Mouse (Mus musculus) hindbrain, embryonic 15.5 days (tissue): ENCODE data around the gene Ezh1. TPM values are rescaled to one million over a fixed set of nuclear protein-coding genes. Genes with fewer than 3 reads are reported as not detected.
A peak's percentile ranks its signal among the peaks of the same experiment; 100 is the strongest.

ENCODE experiments used
- ATAC-seq: fragments of 200-750 bp; cut with Nextera tagmentation; 2 replicates; pipeline ENCODE4 v1.8.0; 2017; ENCODE audit warnings: low read depth, moderate number of reproducible peaks, moderate TSS enrichment; ENCODE audit not compliant: low FRiP score
- H3K27ac ChIP-seq: fragments of 300-500 bp; sonication (generic); replicated peaks from 2 replicates; pipeline ENCODE4 v1.5.1; 2015; ENCODE audit warnings: mild to moderate bottlenecking, inconsistent platforms
- H3K27me3 ChIP-seq: fragments of 300-500 bp; sonication (generic); 2 replicates; pipeline ENCODE4 v1.6.1; 2015; ENCODE audit warnings: control low read depth, inconsistent platforms
- H3K36me3 ChIP-seq: fragments of 300-500 bp; sonication (generic); 2 replicates; pipeline ENCODE4 v1.6.1; 2015; ENCODE audit warnings: control low read depth, inconsistent platforms
- H3K4me1 ChIP-seq: fragments of 300-500 bp; sonication (generic); replicated peaks from 2 replicates; pipeline ENCODE4 v1.6.1; 2015; ENCODE audit warnings: control low read depth, inconsistent platforms
- H3K4me2 ChIP-seq: fragments of 300-500 bp; sonication (generic); 2 replicates; pipeline ENCODE4 v1.6.1; 2015; ENCODE audit warnings: moderate library complexity, mild to moderate bottlenecking, inconsistent platforms
- H3K4me3 ChIP-seq: fragments of 300-500 bp; sonication (generic); 2 replicates; pipeline ENCODE4 v1.5.1; 2015; ENCODE audit warnings: mild to moderate bottlenecking, inconsistent platforms
- H3K9ac ChIP-seq: fragments of 300-500 bp; sonication (generic); 2 replicates; pipeline ENCODE4 v1.6.1; 2015; ENCODE audit warnings: inconsistent platforms
- H3K9me3 ChIP-seq: fragments of 300-500 bp; sonication (generic); 2 replicates; pipeline ENCODE4 v1.6.1; 2016; ENCODE audit warnings: control low read depth, inconsistent platforms
- WGBS: fragments of 180-500 bp; shearing (Covaris S2); methylation state at CpG from one replicate; pipeline ENCODE4 v1.1.7; 2015; 5-methylcytosine and 5-hydroxymethylcytosine counted together
- polyA plus RNA-seq: library from polyadenylated mRNA; unstranded; fragments of >200 nt; fragmentation: Nextera tagmentation; extraction: Ambion mirVana; gene quantifications from 2 replicates; pipeline ENCODE4 v1.2.1, GENCODE M21; 2015

Ezh1 gene
- polyA plus RNA-seq, 1 experiment from 2014 or later = 27.4 TPM

GRCm38 (mm10) chr11:101186526-101187247 is 39.6 kb downstream of the Ezh1 start:
- Histone ChIP-seq H3K4me2 (no peak overlapping the region), H3K36me3 (peaks cover 5% of the 10 kb centered on the region; the same call in 1 of the 2 replicates), H3K27me3 (no peaks in the 10 kb centered on the region; the same call in 1 of the 2 replicates), H3K9me3 (no peaks in the 10 kb centered on the region), H3K4me3 (no peak overlapping the region), H3K4me1 (peaks cover 22% of the 10 kb centered on the region), H3K9ac (no peak overlapping the region), H3K27ac (no peak overlapping the region)
- no peak for ATAC-seq
- 82% methylated on average over 27 of the region's 27 CpGs for WGBS

GRCm38 (mm10) chr11:101185441-101185840 is 40.8 kb downstream of the Ezh1 start:
- Histone ChIP-seq H3K9ac (no peak overlapping the region), H3K27me3 (no peaks in the 10 kb centered on the region; the same call in 1 of the 2 replicates), H3K27ac (no peak overlapping the region), H3K36me3 (peaks cover 5% of the 10 kb centered on the region; the same call in 1 of the 2 replicates), H3K4me1 (peaks cover 15% of the 10 kb centered on the region), H3K4me3 (no peak overlapping the region), H3K4me2 (no peak overlapping the region), H3K9me3 (no peaks in the 10 kb centered on the region)
- ATAC-seq = no peak
- 92% methylated on average over 4 of the region's 4 CpGs for WGBS

- H3K9ac ChIP-seq = no peak overlapping the region
- H3K36me3 ChIP-seq = peaks cover 5% of the 10 kb centered on the region; the same call in 1 of the 2 replicates
- H3K4me2 ChIP-seq = no peak overlapping the region
- H3K27ac ChIP-seq = no peak overlapping the region
- H3K4me3 ChIP-seq = no peak overlapping the region
- H3K4me1 ChIP-seq = peaks cover 10% of the 10 kb centered on the region
- H3K9me3 ChIP-seq = no peaks in the 10 kb centered on the region
- 90% methylated on average over 12 of the region's 12 CpGs for WGBS
- no peaks in the 10 kb centered on the region; the same call in none of the 2 replicates for H3K27me3 ChIP-seq
- ATAC-seq = no peak
These were observed 41.3 kb downstream of the Ezh1 start for GRCm38 (mm10) chr11:101184984-101185383.

GRCm38 (mm10) chr11:101182771-101183517 is 43.3 kb downstream of the Ezh1 start:
- Histone ChIP-seq H3K4me3 (no peak overlapping the region), H3K27me3 (peaks cover 8% of the 10 kb centered on the region), H3K9me3 (no peaks in the 10 kb centered on the region), H3K27ac (no peak overlapping the region), H3K4me1 (peaks cover 8% of the 10 kb centered on the region), H3K36me3 (peaks cover 5% of the 10 kb centered on the region; the same call in 1 of the 2 replicates), H3K9ac (no peak overlapping the region), H3K4me2 (no peak overlapping the region)
- WGBS = 72% methylated on average over 14 of the region's 14 CpGs
- ATAC-seq = no peak

- no peaks in the 10 kb centered on the region for H3K9me3 ChIP-seq
- H3K36me3 ChIP-seq = peaks cover 5% of the 10 kb centered on the region; the same call in 1 of the 2 replicates
- H3K4me2 ChIP-seq = no peak overlapping the region
- no peak for ATAC-seq
- H3K27me3 ChIP-seq = peaks cover 17% of the 10 kb centered on the region
- WGBS = 92% methylated on average over 11 of the region's 11 CpGs
- peaks cover 18% of the 10 kb centered on the region for H3K4me1 ChIP-seq
- no peak overlapping the region for H3K9ac ChIP-seq
- no peak overlapping the region for H3K4me3 ChIP-seq
- H3K27ac ChIP-seq = no peak overlapping the region
These were observed 44.3 kb downstream of the Ezh1 start for GRCm38 (mm10) chr11:101181961-101182360.

- Histone ChIP-seq H3K4me3 (no peak overlapping the region), H3K36me3 (no peaks in the 10 kb centered on the region; the same call in 1 of the 2 replicates), H3K9me3 (no peaks in the 10 kb centered on the region), H3K9ac (no peak overlapping the region), H3K4me2 (no peak overlapping the region), H3K27me3 (peaks cover 17% of the 10 kb centered on the region), H3K27ac (no peak overlapping the region), H3K4me1 (peaks cover 25% of the 10 kb centered on the region)
- 41% methylated on average over 10 of the region's 10 CpGs for WGBS
- no peak for ATAC-seq
These were observed 45.2 kb downstream of the Ezh1 start for GRCm38 (mm10) chr11:101180846-101181740.

- ATAC-seq = no peak
- Histone ChIP-seq H3K9me3 (no peaks in the 10 kb centered on the region), H3K27ac (no peak overlapping the region), H3K36me3 (no peaks in the 10 kb centered on the region; the same call in 1 of the 2 replicates), H3K27me3 (peaks cover 19% of the 10 kb centered on the region), H3K4me3 (no peak overlapping the region), H3K9ac (no peak overlapping the region), H3K4me1 (peaks cover 30% of the 10 kb centered on the region), H3K4me2 (no peak overlapping the region)
- 66% methylated on average over 17 of the region's 17 CpGs for WGBS
These were observed 46.0 kb downstream of the Ezh1 start for GRCm38 (mm10) chr11:101180261-101180660.

GRCm38 (mm10) chr11:101179306-101179705 is 47.0 kb downstream of the Ezh1 start:
- H3K4me2 ChIP-seq = no peak overlapping the region
- ATAC-seq = no peak
- H3K27ac ChIP-seq = no peak overlapping the region
- H3K4me3 ChIP-seq = no peak overlapping the region
- peaks cover 39% of the 10 kb centered on the region for H3K4me1 ChIP-seq
- no peaks in the 10 kb centered on the region for H3K9me3 ChIP-seq
- 80% methylated on average over 15 of the region's 15 CpGs for WGBS
- H3K27me3 ChIP-seq = peaks cover 24% of the 10 kb centered on the region
- no peaks in the 10 kb centered on the region; the same call in 1 of the 2 replicates for H3K36me3 ChIP-seq
- H3K9ac ChIP-seq = no peak overlapping the region

- Histone ChIP-seq H3K4me1 (peaks cover 49% of the 10 kb centered on the region), H3K36me3 (no peaks in the 10 kb centered on the region; the same call in 1 of the 2 replicates), H3K4me3 (peak overlapping the region; percentile 54), H3K27ac (no peak overlapping the region), H3K9me3 (no peaks in the 10 kb centered on the region), H3K9ac (peak overlapping the region; percentile 5; the same call in 1 of the 2 replicates), H3K27me3 (peaks cover 24% of the 10 kb centered on the region), H3K4me2 (peak overlapping the region; percentile 71)
- ATAC-seq = no peak
- WGBS = 48% methylated on average over 36 of the region's 36 CpGs
These were observed 47.9 kb downstream of the Ezh1 start for GRCm38 (mm10) chr11:101178061-101179058.

- Histone ChIP-seq H3K9me3 (no peaks in the 10 kb centered on the region), H3K27ac (peak overlapping the region; percentile 85), H3K4me1 (peaks cover 59% of the 10 kb centered on the region), H3K27me3 (peaks cover 24% of the 10 kb centered on the region), H3K36me3 (no peaks in the 10 kb centered on the region; the same call in 1 of the 2 replicates), H3K4me2 (peak overlapping the region; percentile 71), H3K4me3 (peak overlapping the region; percentile 54), H3K9ac (peak overlapping the region; percentile 62)
- ATAC-seq = no peak
- WGBS = 20% methylated on average over 22 of the region's 22 CpGs
These were observed 49.1 kb downstream of the Ezh1 start for GRCm38 (mm10) chr11:101176933-101177773.
